Mouse (Mus musculus): ENCODE measurements around the gene Cyyr1.

Gene Cyyr1

GRCm38 (mm10) chr16:85470057-85470456 lies 83.1 kb downstream of the Cyyr1 start:
- DNase-seq (ENCODE audit: extremely low spot score) = no peak

- DNase-seq (ENCODE audit: extremely low spot score) = no peak
Observed at GRCm38 (mm10) chr16:85455043-85455442, 98.2 kb downstream of the Cyyr1 start.

GRCm38 (mm10) chr16:85446306-85446705 lies 106.9 kb downstream of the Cyyr1 start:
- DNase-seq (ENCODE audit: extremely low spot score) = no peak

GRCm38 (mm10) chr16:85445801-85446200 lies 107.4 kb downstream of the Cyyr1 start:
- no peak for DNase-seq (ENCODE audit: extremely low spot score)

GRCm38 (mm10) chr16:85435427-85435826 lies 117.8 kb downstream of the Cyyr1 start:
- DNase-seq (ENCODE audit: extremely low spot score) = no peak

- no peak for DNase-seq (ENCODE audit: extremely low spot score)
Observed at GRCm38 (mm10) chr16:85429173-85429572, 124.0 kb downstream of the Cyyr1 start.

GRCm38 (mm10) chr16:85422889-85423288 lies 130.3 kb downstream of the Cyyr1 start:
- DNase-seq (ENCODE audit: extremely low spot score) = no peak

GRCm38 (mm10) chr16:85415415-85415814 lies 137.8 kb downstream of the Cyyr1 start:
- no peak for DNase-seq (ENCODE audit: extremely low spot score)

- peak; percentile 32 for DNase-seq (ENCODE audit: extremely low spot score)
Observed at GRCm38 (mm10) chr16:85393430-85393948, 159.7 kb downstream of the Cyyr1 start.

GRCm38 (mm10) chr16:85386801-85387200 lies 166.4 kb downstream of the Cyyr1 start:
- DNase-seq (ENCODE audit: extremely low spot score) = no peak

Measured in embryo, embryonic 9.5 days (tissue).